Mouse (Mus musculus) macrophage (primary cell): ENCODE measurements around the gene Lin7a. TPM values are rescaled to one million over a fixed set of nuclear protein-coding genes. Genes with fewer than 3 reads are reported as not detected.
"Not testable (repeated sequence)": the region's sequence is repeated elsewhere in the genome, so short reads cannot be mapped to it uniquely, and the experiment has no call there.

Source experiments
- H3K27ac ChIP-seq: fragments of 350-480 bp; formaldehyde crosslinking; 2 replicates; pipeline ENCODE4 v1.9.0; 2021
- H3K36me3 ChIP-seq: fragments of 350-480 bp; formaldehyde crosslinking; 2 replicates; pipeline ENCODE4 v1.9.0; 2021; ENCODE audit errors: inconsistent target
- H3K4me3 ChIP-seq: fragments of 350-480 bp; formaldehyde crosslinking; 2 replicates; pipeline ENCODE4 v1.9.0; 2021; ENCODE audit errors: inconsistent target
- H3K79me2 ChIP-seq: fragments of 350-480 bp; formaldehyde crosslinking; 2 replicates; pipeline ENCODE4 v1.9.0; 2021; ENCODE audit errors: inconsistent target
- WGBS: methylation state at CpG from one replicate; pipeline ENCODE4 v1.1.7; 2026; ENCODE audit warnings: inconsistent platforms; ENCODE audit not compliant: missing documents; 5-methylcytosine and 5-hydroxymethylcytosine counted together
- polyA plus RNA-seq: library from polyadenylated mRNA; stranded (reverse); fragments of 250-400 nt; gene quantifications from 3 replicates; pipeline ENCODE4 v1.2.4, GENCODE M21; 2018; ENCODE audit warnings: inconsistent platforms

Gene Lin7a
- polyA plus RNA-seq, 1 experiment from 2014 or later = not detected

GRCm38 (mm10) chr10:107241999-107242398 lies 29.5 kb upstream of the Lin7a start:
- WGBS = no CpG with 5 or more reads among the region's 1 CpGs

GRCm38 (mm10) chr10:107242696-107243400 lies 28.6 kb upstream of the Lin7a start:
- no peaks in the 10 kb centered on the region for H3K36me3 ChIP-seq
- H3K79me2 ChIP-seq = no peaks in the 10 kb centered on the region
- H3K4me3 ChIP-seq = no peak overlapping the region
- WGBS = 89% methylated on average over 1 of the region's 1 CpGs
- H3K27ac ChIP-seq = no peak overlapping the region

More at GRCm38 (mm10) chr10:107241999-107242398, 29.5 kb upstream of the Lin7a start:
- not testable (repeated sequence) for H3K4me3 ChIP-seq, H3K27ac ChIP-seq, H3K36me3 ChIP-seq, H3K79me2 ChIP-seq

DNA sequence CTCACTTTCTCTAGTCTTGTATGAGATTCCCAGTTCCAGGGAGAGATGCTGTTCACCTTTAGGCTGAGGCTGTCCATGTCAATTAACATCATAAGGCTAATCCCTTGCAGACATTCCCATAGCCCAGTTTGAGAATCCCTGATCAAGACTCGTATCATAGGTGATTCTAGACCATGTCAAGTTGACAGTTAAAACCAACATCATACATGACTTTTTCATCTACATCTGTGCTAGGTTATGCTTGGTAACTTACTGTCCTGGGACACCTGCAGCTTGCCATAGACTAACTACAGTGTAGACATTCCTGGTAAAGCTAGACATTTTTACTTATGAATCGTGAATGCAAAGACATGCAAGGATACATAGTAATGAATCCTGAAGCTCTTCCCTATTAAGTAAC lies 27.3 kb upstream of the Lin7a start:
- no peaks in the 10 kb centered on the region for H3K79me2 ChIP-seq
- WGBS = 80% methylated on average over 2 of the region's 2 CpGs
- no peak overlapping the region for H3K4me3 ChIP-seq
- H3K27ac ChIP-seq = no peak overlapping the region
- H3K36me3 ChIP-seq = no peaks in the 10 kb centered on the region

- no peaks in the 10 kb centered on the region for H3K36me3 ChIP-seq
- no peak overlapping the region for H3K27ac ChIP-seq
- no peaks in the 10 kb centered on the region for H3K79me2 ChIP-seq
- no peak overlapping the region for H3K4me3 ChIP-seq
- WGBS = 91% methylated on average over 4 of the region's 4 CpGs
Observed at GRCm38 (mm10) chr10:107244691-107245530, 26.6 kb upstream of the Lin7a start.

- H3K36me3 ChIP-seq = no peaks in the 10 kb centered on the region
- WGBS = 34% methylated on average over 2 of the region's 2 CpGs
- H3K4me3 ChIP-seq = no peak overlapping the region
- H3K27ac ChIP-seq = no peak overlapping the region
- H3K79me2 ChIP-seq = no peaks in the 10 kb centered on the region
Observed at GRCm38 (mm10) chr10:107245531-107245840, 26.0 kb upstream of the Lin7a start.

DNA sequence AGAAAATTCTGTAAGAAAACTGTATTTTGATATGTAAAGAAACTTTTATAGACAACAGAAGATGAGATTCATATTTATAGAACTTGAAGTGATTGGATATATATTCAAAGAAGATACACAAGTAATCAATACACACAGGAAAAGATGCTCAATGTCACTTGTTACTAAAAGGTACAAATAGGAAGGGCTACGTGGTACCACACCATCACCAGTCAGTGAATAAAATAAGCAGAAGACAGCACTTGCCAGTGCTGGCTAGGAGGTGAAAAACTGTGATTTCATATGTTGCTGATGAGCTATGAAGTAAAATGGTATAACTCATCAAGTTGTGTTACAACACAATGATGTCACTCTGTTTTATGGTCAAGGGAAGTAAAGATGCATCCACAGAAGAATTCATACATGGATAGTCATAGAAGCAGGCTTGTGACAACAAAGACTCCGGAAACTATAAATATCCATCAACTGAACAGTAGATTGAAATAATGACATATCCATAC lies 25.5 kb upstream of the Lin7a start:
- H3K79me2 ChIP-seq = no peaks in the 10 kb centered on the region
- no peaks in the 10 kb centered on the region for H3K36me3 ChIP-seq
- no peak overlapping the region for H3K4me3 ChIP-seq
- WGBS = 72% methylated on average over 2 of the region's 2 CpGs
- H3K27ac ChIP-seq = no peak overlapping the region

- WGBS = 82% methylated on average over 6 of the region's 6 CpGs
- Histone ChIP-seq H3K36me3 (no peaks in the 10 kb centered on the region), H3K4me3 (no peak overlapping the region), H3K27ac (no peak overlapping the region), H3K79me2 (no peaks in the 10 kb centered on the region)
Observed at GRCm38 (mm10) chr10:107247001-107247670, 24.4 kb upstream of the Lin7a start.

DNA sequence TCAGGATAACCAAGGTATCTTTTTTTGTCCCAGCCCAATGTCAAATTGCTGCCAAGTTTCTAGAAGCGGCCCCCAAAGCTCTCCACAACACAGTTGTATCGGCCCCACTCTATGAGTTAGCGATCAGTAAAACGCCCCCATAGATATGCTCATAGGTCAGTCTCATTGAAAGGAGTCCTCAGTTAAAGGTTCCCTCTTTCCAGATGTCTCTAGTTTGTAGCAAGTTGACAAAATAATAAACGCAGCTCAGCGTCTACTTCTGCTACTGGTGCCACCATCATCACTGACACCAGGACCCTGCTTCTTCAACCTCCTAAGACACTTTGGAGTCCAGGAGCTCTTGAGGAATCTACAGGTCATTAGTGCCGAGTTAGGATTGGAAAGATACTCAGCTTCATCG lies 23.0 kb upstream of the Lin7a start:
- WGBS = 90% methylated on average over 8 of the region's 8 CpGs
- no peak overlapping the region for H3K27ac ChIP-seq
- no peaks in the 10 kb centered on the region for H3K36me3 ChIP-seq
- H3K79me2 ChIP-seq = no peaks in the 10 kb centered on the region
- no peak overlapping the region for H3K4me3 ChIP-seq

- no peak overlapping the region for H3K4me3 ChIP-seq
- H3K36me3 ChIP-seq = no peaks in the 10 kb centered on the region
- no peaks in the 10 kb centered on the region for H3K79me2 ChIP-seq
- no peak overlapping the region for H3K27ac ChIP-seq
- 73% methylated on average over 7 of the region's 7 CpGs for WGBS
Observed at GRCm38 (mm10) chr10:107249056-107249455, 22.4 kb upstream of the Lin7a start.

GRCm38 (mm10) chr10:107249606-107250186 lies 21.8 kb upstream of the Lin7a start:
- H3K79me2 ChIP-seq = no peaks in the 10 kb centered on the region
- H3K4me3 ChIP-seq = no peak overlapping the region
- no peak overlapping the region for H3K27ac ChIP-seq
- no peaks in the 10 kb centered on the region for H3K36me3 ChIP-seq
- WGBS = 82% methylated on average over 5 of the region's 5 CpGs

- Histone ChIP-seq H3K36me3 (no peaks in the 10 kb centered on the region), H3K27ac (no peak overlapping the region), H3K79me2 (no peaks in the 10 kb centered on the region), H3K4me3 (no peak overlapping the region)
- WGBS = 73% methylated on average over 7 of the region's 7 CpGs
Observed at GRCm38 (mm10) chr10:107250346-107251210, 20.9 kb upstream of the Lin7a start.

DNA sequence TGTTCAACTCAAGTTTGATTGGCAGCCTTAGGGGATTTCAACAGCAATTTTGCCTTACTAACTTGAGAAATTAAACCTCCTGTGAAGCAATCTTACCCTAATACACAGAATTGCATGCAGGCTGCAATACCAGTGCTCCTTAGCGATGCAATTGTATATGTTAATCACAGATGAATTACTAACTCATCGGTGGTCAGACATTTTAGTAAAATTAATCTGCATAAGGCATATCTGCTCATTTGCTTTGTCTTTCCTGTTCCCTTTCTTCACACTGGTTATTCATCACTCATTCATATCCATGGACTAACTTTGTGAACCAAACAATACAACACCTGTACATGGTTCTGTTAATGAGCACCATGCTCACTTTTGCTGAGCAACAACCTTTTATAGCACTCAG lies 20.2 kb upstream of the Lin7a start:
- no peak overlapping the region for H3K27ac ChIP-seq
- 100% methylated on average over 2 of the region's 2 CpGs for WGBS
- no peaks in the 10 kb centered on the region for H3K36me3 ChIP-seq
- no peaks in the 10 kb centered on the region for H3K79me2 ChIP-seq
- no peak overlapping the region for H3K4me3 ChIP-seq

- Histone ChIP-seq H3K36me3 (no peaks in the 10 kb centered on the region), H3K79me2 (no peaks in the 10 kb centered on the region), H3K4me3 (no peak overlapping the region), H3K27ac (no peak overlapping the region)
- WGBS = 87% methylated on average over 2 of the region's 2 CpGs
Observed at GRCm38 (mm10) chr10:107251801-107252502, 19.5 kb upstream of the Lin7a start.
